Mouse (Mus musculus) cerebellum, adult (tissue): ENCODE results near the gene Ank.

Experiments
- ATAC-seq: cut with Nextera tagmentation; 2 replicates; pipeline ENCODE4 v1.9.2; 2017; ENCODE audit warnings: mild to moderate bottlenecking, moderate library complexity, mixed read lengths; ENCODE audit not compliant: insufficient number of reproducible peaks, low FRiP score, low TSS enrichment

Gene Ank

GRCm38 (mm10) chr15:27567356-27567755 is 100.9 kb downstream of the Ank start:
- ATAC-seq: no peak

- ATAC-seq: no peak
Measured at GRCm38 (mm10) chr15:27568371-27568770, 101.9 kb downstream of the Ank start.

GRCm38 (mm10) chr15:27569924-27570323 is 103.4 kb downstream of the Ank start:
- ATAC-seq: no peak

- no peak for ATAC-seq
Measured at GRCm38 (mm10) chr15:27570385-27570784, 103.9 kb downstream of the Ank start.

- no peak for ATAC-seq
Measured at GRCm38 (mm10) chr15:27571179-27571578, 104.7 kb downstream of the Ank start.

- 0 out of 2 replicates have a peak, but pooled peaks have one; percentile 31 for ATAC-seq
Measured at GRCm38 (mm10) chr15:27574992-27575781, 108.7 kb downstream of the Ank start.

GRCm38 (mm10) chr15:27575932-27576331 is 109.5 kb downstream of the Ank start:
- ATAC-seq: no peak

- ATAC-seq: no peak
Measured at GRCm38 (mm10) chr15:27576886-27577285, 110.4 kb downstream of the Ank start.

- no peak for ATAC-seq
Measured at GRCm38 (mm10) chr15:27577915-27578780, 111.7 kb downstream of the Ank start.

GRCm38 (mm10) chr15:27578918-27579317 is 112.4 kb downstream of the Ank start:
- ATAC-seq: no peak

- no peak for ATAC-seq
Measured at GRCm38 (mm10) chr15:27579853-27580252, 113.4 kb downstream of the Ank start.

- ATAC-seq: no peak
Measured at GRCm38 (mm10) chr15:27580771-27581170, 114.3 kb downstream of the Ank start.

- ATAC-seq: peak; percentile 21
Measured at GRCm38 (mm10) chr15:27581640-27582039, 115.2 kb downstream of the Ank start.

GRCm38 (mm10) chr15:27582428-27582827 is 116.0 kb downstream of the Ank start:
- ATAC-seq: no peak

GRCm38 (mm10) chr15:27583042-27583441 is 116.6 kb downstream of the Ank start:
- no peak for ATAC-seq

GRCm38 (mm10) chr15:27583620-27584019 is 117.1 kb downstream of the Ank start:
- ATAC-seq: peak; percentile 49; the same call in 1 of the 2 replicates

GRCm38 (mm10) chr15:27585466-27586092 is 119.1 kb downstream of the Ank start:
- ATAC-seq: no peak

GRCm38 (mm10) chr15:27586093-27586480 is 119.6 kb downstream of the Ank start:
- no peak for ATAC-seq

GRCm38 (mm10) chr15:27588087-27588826 is 121.8 kb downstream of the Ank start:
- ATAC-seq: 0 out of 2 replicates have a peak, but pooled peaks have one; percentile 28

GRCm38 (mm10) chr15:27590812-27591211 is 124.3 kb downstream of the Ank start:
- no peak for ATAC-seq
